Mouse (Mus musculus): ENCODE measurements around the gene Hbb-bh2. TPM values are rescaled to one million over a fixed set of nuclear protein-coding genes. Genes with fewer than 3 reads are reported as not detected.

Hbb-bh2 gene
- not detected in 2 replicates for polyA plus RNA-seq (2014; fragmentation: Nextera tagmentation; extraction: Ambion mirVana)

- Histone ChIP-seq H3K36me3 (ENCODE audit: control insufficient read depth, insufficient read depth, low read length) (no peaks in the 10 kb centered on the region), H3K4me3 (ENCODE audit: low read depth, low read length) (no peak within 1 kb of the TSS), H3K9me3 (ENCODE audit: control insufficient read depth, low read length) (no peaks in the 10 kb centered on the region), H3K4me1 (replicated peaks; ENCODE audit: control insufficient read depth, insufficient read depth, low read length) (no peaks in the 10 kb centered on the region), H3K4me2 (ENCODE audit: low read depth, low read length, severe bottlenecking) (no peak within 1 kb of the TSS), H3K27ac (ENCODE audit: low read depth, low read length) (no peak within 1 kb of the TSS), H3K9ac (ENCODE audit: low read length) (no peak within 1 kb of the TSS), H3K27me3 (ENCODE audit: control insufficient read depth, insufficient read depth, low read length) (no peaks in the 10 kb centered on the region)
- 75% methylated on average over 3 of the region's 3 CpGs for WGBS
- ATAC-seq (replicated peaks; ENCODE audit: low FRiP score) (no peak), DNase-seq (ENCODE audit: low spot score) (no peak)
Observed at GRCm38 (mm10) chr7:103840268-103840667, at the start of gene Hbb-bh2. TSS of gene Hbb-bh2 (minus strand) at chr7:103840520.

DNA sequence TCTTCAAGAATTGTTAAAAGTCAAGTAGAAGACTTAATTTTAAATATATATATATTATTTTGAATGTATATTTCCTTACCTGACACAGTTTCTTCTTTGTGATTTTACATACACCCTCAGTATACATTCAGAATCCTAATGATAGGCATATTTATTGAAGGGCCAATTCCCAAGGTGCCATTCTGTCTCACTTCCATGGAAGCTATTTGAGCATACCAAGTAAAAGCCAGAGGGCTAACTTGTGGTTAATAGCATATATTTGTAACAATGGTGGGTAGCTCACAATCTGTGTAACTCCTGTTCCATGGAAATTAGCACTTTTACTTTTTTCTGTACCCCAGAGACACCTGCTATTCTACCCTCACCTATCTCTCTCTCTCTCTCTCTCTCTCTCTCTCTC is 45.8 kb upstream of the Hbb-bh2 start, which contains the start of gene Olfr66:
Gene Olfr66 (minus strand): TSS at position 101 of the 400 bp plus-strand sequence.
- H3K9me3 ChIP-seq (ENCODE audit: control insufficient read depth, low read length), result no peaks in the 10 kb centered on the region
- H3K4me1 ChIP-seq (replicated peaks; ENCODE audit: control insufficient read depth, insufficient read depth, low read length), result no peaks in the 10 kb centered on the region
- H3K4me2 ChIP-seq (ENCODE audit: low read depth, low read length, severe bottlenecking), result no peak within 1 kb of the TSS
- H3K27ac ChIP-seq (ENCODE audit: low read depth, low read length), result no peak within 1 kb of the TSS
- H3K4me3 ChIP-seq (ENCODE audit: low read depth, low read length), result no peak within 1 kb of the TSS
- no peaks in the 10 kb centered on the region for H3K27me3 ChIP-seq (ENCODE audit: control insufficient read depth, insufficient read depth, low read length)
- H3K36me3 ChIP-seq (ENCODE audit: control insufficient read depth, insufficient read depth, low read length), result no peaks in the 10 kb centered on the region
- ATAC-seq (replicated peaks; ENCODE audit: low FRiP score), result no peak
- DNase-seq (ENCODE audit: low spot score), result no peak
- H3K9ac ChIP-seq (ENCODE audit: low read length), result no peak within 1 kb of the TSS

- Histone ChIP-seq H3K4me2 (ENCODE audit: low read depth, low read length, severe bottlenecking) (no peak overlapping the region), H3K27me3 (ENCODE audit: control insufficient read depth, insufficient read depth, low read length) (no peaks in the 10 kb centered on the region), H3K4me1 (replicated peaks; ENCODE audit: control insufficient read depth, insufficient read depth, low read length) (no peaks in the 10 kb centered on the region), H3K9me3 (ENCODE audit: control insufficient read depth, low read length) (no peaks in the 10 kb centered on the region), H3K4me3 (ENCODE audit: low read depth, low read length) (no peak overlapping the region), H3K27ac (ENCODE audit: low read depth, low read length) (no peak overlapping the region), H3K36me3 (ENCODE audit: control insufficient read depth, insufficient read depth, low read length) (no peaks in the 10 kb centered on the region), H3K9ac (ENCODE audit: low read length) (no peak overlapping the region)
- ATAC-seq (replicated peaks; ENCODE audit: low FRiP score) (no peak), DNase-seq (ENCODE audit: low spot score) (no peak)
- WGBS, result 93% methylated on average over 2 of the region's 2 CpGs
Observed at GRCm38 (mm10) chr7:103877093-103877492, 36.8 kb upstream of the Hbb-bh2 start.

DNA sequence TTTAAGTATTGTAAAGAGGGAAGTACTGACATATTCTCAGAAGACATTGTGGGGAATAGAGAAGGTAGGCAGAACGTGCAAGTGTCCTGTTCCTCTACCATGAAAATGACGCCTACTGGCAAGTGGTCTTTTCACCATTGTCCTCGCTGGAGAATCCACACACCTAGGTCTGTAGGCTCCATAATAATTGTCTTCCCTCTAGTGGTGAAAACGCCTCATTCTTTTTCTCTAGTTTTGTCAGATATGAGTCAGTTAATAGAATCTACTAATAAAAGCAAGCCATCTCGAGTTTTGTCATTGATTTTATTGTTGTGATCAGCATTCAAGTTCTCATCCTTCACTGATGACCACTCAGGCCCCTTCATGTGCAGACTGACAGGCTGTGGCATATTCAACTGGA is 34.1 kb upstream of the Hbb-bh2 start:
- no peak overlapping the region for H3K9ac ChIP-seq (ENCODE audit: low read length)
- ATAC-seq (replicated peaks; ENCODE audit: low FRiP score), result no peak
- no peaks in the 10 kb centered on the region for H3K4me1 ChIP-seq (replicated peaks; ENCODE audit: control insufficient read depth, insufficient read depth, low read length)
- H3K9me3 ChIP-seq (ENCODE audit: control insufficient read depth, low read length), result no peaks in the 10 kb centered on the region
- DNase-seq (ENCODE audit: low spot score), result no peak
- no peak overlapping the region for H3K4me3 ChIP-seq (ENCODE audit: low read depth, low read length)
- no peaks in the 10 kb centered on the region for H3K27me3 ChIP-seq (ENCODE audit: control insufficient read depth, insufficient read depth, low read length)
- no peak overlapping the region for H3K4me2 ChIP-seq (ENCODE audit: low read depth, low read length, severe bottlenecking)
- H3K36me3 ChIP-seq (ENCODE audit: control insufficient read depth, insufficient read depth, low read length), result no peaks in the 10 kb centered on the region
- 54% methylated on average over 5 of the region's 5 CpGs for WGBS
- H3K27ac ChIP-seq (ENCODE audit: low read depth, low read length), result no peak overlapping the region

GRCm38 (mm10) chr7:103873064-103873463 is 32.7 kb upstream of the Hbb-bh2 start:
- ATAC-seq (replicated peaks; ENCODE audit: low FRiP score) (no peak), DNase-seq (ENCODE audit: low spot score) (no peak)
- H3K4me3 ChIP-seq (ENCODE audit: low read depth, low read length), result no peak overlapping the region
- no peak overlapping the region for H3K4me2 ChIP-seq (ENCODE audit: low read depth, low read length, severe bottlenecking)
- no peak overlapping the region for H3K9ac ChIP-seq (ENCODE audit: low read length)
- no peaks in the 10 kb centered on the region for H3K9me3 ChIP-seq (ENCODE audit: control insufficient read depth, low read length)
- 9% methylated on average over 1 of the region's 1 CpGs for WGBS
- H3K27ac ChIP-seq (ENCODE audit: low read depth, low read length), result no peak overlapping the region
- no peaks in the 10 kb centered on the region for H3K27me3 ChIP-seq (ENCODE audit: control insufficient read depth, insufficient read depth, low read length)
- no peaks in the 10 kb centered on the region for H3K4me1 ChIP-seq (replicated peaks; ENCODE audit: control insufficient read depth, insufficient read depth, low read length)
- H3K36me3 ChIP-seq (ENCODE audit: control insufficient read depth, insufficient read depth, low read length), result no peaks in the 10 kb centered on the region

- Histone ChIP-seq H3K4me1 (replicated peaks; ENCODE audit: control insufficient read depth, insufficient read depth, low read length) (no peaks in the 10 kb centered on the region), H3K9me3 (ENCODE audit: control insufficient read depth, low read length) (no peaks in the 10 kb centered on the region), H3K4me3 (ENCODE audit: low read depth, low read length) (no peak overlapping the region), H3K27me3 (ENCODE audit: control insufficient read depth, insufficient read depth, low read length) (no peaks in the 10 kb centered on the region), H3K9ac (ENCODE audit: low read length) (no peak overlapping the region), H3K27ac (ENCODE audit: low read depth, low read length) (no peak overlapping the region), H3K4me2 (ENCODE audit: low read depth, low read length, severe bottlenecking) (no peak overlapping the region), H3K36me3 (ENCODE audit: control insufficient read depth, insufficient read depth, low read length) (no peaks in the 10 kb centered on the region)
- DNase-seq (ENCODE audit: low spot score), result no peak
- no peak for ATAC-seq (replicated peaks; ENCODE audit: low FRiP score)
Observed at GRCm38 (mm10) chr7:103870667-103871066, 30.3 kb upstream of the Hbb-bh2 start.

DNA sequence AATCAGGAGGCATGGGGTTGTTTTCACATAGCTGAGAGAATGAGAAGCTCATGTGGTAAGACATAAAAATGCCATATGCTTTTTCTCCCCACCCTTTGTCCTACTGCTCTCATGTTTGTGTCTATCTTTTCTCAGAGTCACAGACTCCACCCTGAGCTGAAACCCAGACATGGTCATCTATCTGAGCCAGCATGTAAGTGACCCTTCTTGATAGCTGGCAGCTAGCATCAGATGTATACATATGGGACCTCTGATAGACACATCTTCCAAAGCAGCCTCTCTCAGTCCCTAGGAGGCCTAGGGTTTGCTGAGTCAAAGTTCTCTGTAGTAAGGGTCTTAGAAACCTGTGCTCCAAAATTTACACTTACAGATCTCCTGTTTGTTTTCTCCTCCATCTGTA is 25.4 kb upstream of the Hbb-bh2 start:
- no peaks in the 10 kb centered on the region for H3K9me3 ChIP-seq (ENCODE audit: control insufficient read depth, low read length)
- H3K4me2 ChIP-seq (ENCODE audit: low read depth, low read length, severe bottlenecking), result no peak overlapping the region
- H3K4me1 ChIP-seq (replicated peaks; ENCODE audit: control insufficient read depth, insufficient read depth, low read length), result no peaks in the 10 kb centered on the region
- DNase-seq (ENCODE audit: low spot score) (no peak), ATAC-seq (replicated peaks; ENCODE audit: low FRiP score) (0 out of 2 replicates have a peak, but pooled peaks have one; percentile 18)
- H3K9ac ChIP-seq (ENCODE audit: low read length), result no peak overlapping the region
- no peak overlapping the region for H3K27ac ChIP-seq (ENCODE audit: low read depth, low read length)
- H3K36me3 ChIP-seq (ENCODE audit: control insufficient read depth, insufficient read depth, low read length), result no peaks in the 10 kb centered on the region
- H3K27me3 ChIP-seq (ENCODE audit: control insufficient read depth, insufficient read depth, low read length), result no peaks in the 10 kb centered on the region
- no peak overlapping the region for H3K4me3 ChIP-seq (ENCODE audit: low read depth, low read length)

DNA sequence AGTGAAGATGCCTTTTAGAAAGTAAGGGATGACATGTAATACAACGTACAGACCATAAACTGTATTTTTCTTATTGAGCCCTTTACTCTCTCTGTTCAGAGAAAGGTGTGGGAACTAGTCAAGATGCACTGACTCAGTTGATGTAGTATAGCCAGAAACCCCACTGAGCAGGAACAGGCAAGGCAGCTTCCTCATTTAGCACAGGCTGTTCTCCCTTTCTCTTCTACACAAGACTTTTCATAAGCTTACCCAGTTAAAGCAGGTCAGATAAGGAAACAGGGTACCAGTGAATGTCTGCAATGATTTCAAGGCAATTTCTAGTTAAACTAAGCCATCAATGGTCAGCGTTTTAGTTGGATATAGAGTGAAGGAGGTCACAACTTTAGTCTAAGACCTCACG is 21.2 kb upstream of the Hbb-bh2 start:
- DNase-seq (ENCODE audit: low spot score) (no peak), ATAC-seq (replicated peaks; ENCODE audit: low FRiP score) (no peak)
- Histone ChIP-seq H3K36me3 (ENCODE audit: control insufficient read depth, insufficient read depth, low read length) (no peaks in the 10 kb centered on the region), H3K9ac (ENCODE audit: low read length) (no peak overlapping the region), H3K27ac (ENCODE audit: low read depth, low read length) (no peak overlapping the region), H3K4me1 (replicated peaks; ENCODE audit: control insufficient read depth, insufficient read depth, low read length) (no peaks in the 10 kb centered on the region), H3K4me3 (ENCODE audit: low read depth, low read length) (no peak overlapping the region), H3K9me3 (ENCODE audit: control insufficient read depth, low read length) (no peaks in the 10 kb centered on the region), H3K27me3 (ENCODE audit: control insufficient read depth, insufficient read depth, low read length) (no peaks in the 10 kb centered on the region), H3K4me2 (ENCODE audit: low read depth, low read length, severe bottlenecking) (no peak overlapping the region)
- WGBS, result 81% methylated on average over 3 of the region's 3 CpGs

DNA sequence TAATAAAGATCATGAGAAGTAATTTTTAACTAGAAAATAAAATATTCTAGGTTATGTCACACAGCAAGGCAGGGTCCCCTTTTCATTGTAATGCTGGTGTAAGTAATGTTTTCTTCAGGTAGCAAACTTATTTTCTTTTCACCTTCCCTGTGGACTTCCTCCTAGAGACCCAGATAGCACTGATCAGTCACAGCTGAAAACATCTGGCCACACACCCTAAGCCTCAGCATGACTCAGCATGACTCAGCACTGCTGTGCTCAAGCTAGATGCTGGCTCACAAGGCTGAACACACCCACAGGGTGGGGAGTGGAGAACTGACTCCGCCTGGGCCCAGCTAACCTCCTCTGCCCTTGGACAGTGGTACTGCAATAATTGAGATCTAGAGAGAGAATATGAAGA is 20.5 kb upstream of the Hbb-bh2 start:
- Histone ChIP-seq H3K4me2 (ENCODE audit: low read depth, low read length, severe bottlenecking) (no peak overlapping the region), H3K36me3 (ENCODE audit: control insufficient read depth, insufficient read depth, low read length) (no peaks in the 10 kb centered on the region), H3K27me3 (ENCODE audit: control insufficient read depth, insufficient read depth, low read length) (no peaks in the 10 kb centered on the region), H3K4me1 (replicated peaks; ENCODE audit: control insufficient read depth, insufficient read depth, low read length) (no peaks in the 10 kb centered on the region), H3K9ac (ENCODE audit: low read length) (no peak overlapping the region), H3K4me3 (ENCODE audit: low read depth, low read length) (no peak overlapping the region), H3K27ac (ENCODE audit: low read depth, low read length) (no peak overlapping the region), H3K9me3 (ENCODE audit: control insufficient read depth, low read length) (no peaks in the 10 kb centered on the region)
- DNase-seq (ENCODE audit: low spot score), result peak; percentile 60
- WGBS, result 50% methylated on average over 1 of the region's 1 CpGs
- peak; percentile 56; the same call in 1 of the 2 replicates for ATAC-seq (replicated peaks; ENCODE audit: low FRiP score)
